Mouse (Mus musculus): ENCODE results near the gene Mroh3. TPM values are rescaled to one million over a fixed set of nuclear protein-coding genes. Genes with fewer than 3 reads are reported as not detected.
A peak's percentile ranks its signal among the peaks of the same experiment; 100 is the strongest.

Gene Mroh3
- total RNA-seq, 2 experiments from 2014 or later, result 1.2 to 1.8 TPM

DNA sequence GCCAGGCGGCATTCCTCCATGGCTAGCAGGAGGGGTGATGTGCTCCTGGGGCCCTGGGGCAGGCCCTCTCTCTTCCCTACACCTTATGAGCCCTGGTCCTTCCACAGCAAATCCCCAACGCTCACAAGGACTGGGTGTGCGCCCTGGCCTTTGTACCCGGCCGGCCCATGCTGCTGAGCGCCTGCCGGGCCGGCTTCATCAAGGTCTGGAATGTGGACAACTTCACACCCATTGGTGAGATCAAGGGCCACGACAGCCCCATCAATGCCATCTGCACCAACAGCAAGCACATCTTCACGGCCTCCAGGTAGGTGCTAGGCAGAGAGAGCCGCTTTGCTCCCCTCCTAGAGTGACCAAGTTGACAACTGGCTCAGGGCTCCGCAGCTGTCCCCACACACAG, 39.9 kb downstream of the Mroh3 start:
- Histone ChIP-seq H3K4me3 (no peak overlapping the region), H3K27ac (no peak overlapping the region)
- DNase-seq (ENCODE audit: extremely low spot score in 1 of 2, low spot score in 2 of 2), result no peak
- intact Hi-C loops (cut with DNase I), result no loop called here
- no peak for TF ChIP-seq CTCF (IDR thresholded peaks at IDR 0.05)

DNA sequence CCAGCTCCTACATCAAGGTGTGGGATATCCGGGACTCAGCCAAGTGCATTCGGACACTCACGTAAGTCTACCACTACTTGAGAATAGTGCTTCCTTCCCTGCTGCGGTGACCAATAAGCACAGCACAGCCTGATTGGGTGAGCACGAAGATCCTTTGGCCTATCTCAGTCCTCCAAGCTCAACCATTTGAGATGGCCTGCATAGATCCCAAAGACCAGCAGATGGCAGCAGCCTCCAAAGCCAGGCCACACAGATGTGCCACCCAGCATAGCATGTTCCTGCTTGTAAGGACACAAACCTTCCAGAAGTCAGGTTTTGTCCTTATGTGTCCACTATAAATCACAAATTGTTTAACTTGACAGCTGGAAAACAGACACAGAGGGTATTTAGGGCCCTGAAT, 42.5 kb downstream of the Mroh3 start:
- DNase-seq (ENCODE audit: extremely low spot score in 1 of 2, low spot score in 2 of 2), result peak; percentile 72 to 76
- TF ChIP-seq CTCF (IDR thresholded peaks at IDR 0.05), result peak; percentile 81
- intact Hi-C loops (cut with DNase I), result loop anchor here (1.0 to 2.0 kb wide), 2 partner anchors 42 to 289 kb away; partner anchors contain the start of gene Mroh3
- Histone ChIP-seq H3K4me3 (no peak overlapping the region), H3K27ac (no peak overlapping the region)

DNA sequence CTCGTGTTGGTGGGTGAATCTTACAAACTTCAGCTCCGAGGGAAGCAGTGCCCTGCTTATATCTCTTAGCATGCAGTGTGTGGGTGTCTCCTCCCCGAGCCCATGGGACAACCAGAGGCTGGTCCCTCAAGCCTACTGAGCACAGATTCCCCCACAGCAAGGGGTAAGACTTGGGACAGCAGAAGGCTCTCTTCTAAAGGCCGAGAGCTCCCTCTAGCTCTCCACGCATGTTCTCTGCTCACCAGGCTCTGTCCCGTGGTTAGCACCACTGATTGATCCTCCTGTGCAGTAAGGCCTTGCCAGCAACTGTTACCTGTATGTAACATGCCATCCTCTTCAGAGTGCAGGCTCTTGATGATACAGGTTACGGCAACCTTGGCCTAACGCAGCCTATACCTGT, 45.0 kb downstream of the Mroh3 start:
- H3K4me3 ChIP-seq, result no peak overlapping the region
- peak; percentile 63 for TF ChIP-seq CTCF (IDR thresholded peaks at IDR 0.05)
- DNase-seq (ENCODE audit: extremely low spot score in 1 of 2, low spot score in 2 of 2), result no peak
- H3K27ac ChIP-seq, result peak overlapping the region; percentile 32; the same call in 1 of the 2 replicates
- intact Hi-C loops (cut with DNase I), result loop anchor here (1.0 to 2.0 kb wide), 2 partner anchors 51 to 120 kb away; no protein-coding TSS in a partner anchor

DNA sequence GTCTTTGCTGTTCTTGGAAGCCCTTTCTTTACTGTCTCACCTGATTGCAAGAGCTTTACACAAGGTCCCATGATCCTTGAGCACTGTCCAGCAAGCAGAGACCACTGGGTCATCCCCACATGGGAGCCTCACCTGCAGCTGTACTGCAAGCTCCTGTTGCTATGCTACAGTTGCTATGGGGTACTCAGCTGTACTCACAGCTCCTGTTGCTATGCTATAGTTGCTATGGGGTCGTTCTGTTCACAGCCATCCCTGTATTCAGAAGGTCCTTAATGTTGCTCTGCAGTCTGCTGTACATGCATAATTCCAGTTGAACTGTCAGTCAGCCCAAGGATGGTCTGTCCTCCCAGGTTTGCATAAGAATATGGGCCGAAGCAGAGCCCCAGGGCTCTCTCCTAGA, 47.2 kb downstream of the Mroh3 start:
- TF ChIP-seq CTCF (IDR thresholded peaks at IDR 0.05), result no peak
- H3K4me3 ChIP-seq, result no peak overlapping the region
- H3K27ac ChIP-seq, result peak overlapping the region; percentile 19; the same call in 1 of the 2 replicates
- intact Hi-C loops (cut with DNase I), result no loop called here
- no peak for DNase-seq (ENCODE audit: extremely low spot score in 1 of 2, low spot score in 2 of 2)

DNA sequence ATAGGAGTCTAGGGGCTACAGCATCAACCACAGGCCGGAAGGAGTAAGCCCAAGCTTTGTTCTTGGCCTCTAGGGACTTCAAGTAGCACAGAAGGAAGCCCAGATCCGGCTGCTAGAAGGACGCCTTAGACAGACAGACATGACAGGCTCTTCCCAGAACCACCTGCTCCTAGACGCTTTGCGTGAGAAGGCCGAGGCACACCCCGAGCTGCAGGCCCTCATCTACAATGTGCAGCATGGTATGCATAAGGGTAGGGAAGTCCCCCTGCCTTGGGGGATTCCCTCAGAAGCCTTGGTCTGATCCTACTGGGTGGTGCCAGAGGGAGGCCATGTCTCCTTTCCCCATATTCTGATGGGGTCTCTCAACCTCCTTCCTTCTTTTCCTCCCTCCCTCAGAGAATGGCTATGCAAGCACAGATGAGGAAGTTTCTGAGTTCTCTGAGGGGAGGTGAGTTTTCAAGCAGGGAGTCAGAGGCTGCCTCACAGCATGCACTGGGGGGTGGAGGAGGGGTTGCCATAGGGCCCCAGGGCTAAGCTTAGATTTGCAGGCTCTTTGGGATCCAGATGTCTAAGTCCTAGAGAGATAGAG, 51.2 kb downstream of the Mroh3 start:
- intact Hi-C loops (cut with DNase I), result no loop called here
- Histone ChIP-seq H3K4me3 (no peak overlapping the region), H3K27ac (no peak overlapping the region)
- DNase-seq (ENCODE audit: extremely low spot score in 1 of 2, low spot score in 2 of 2), result no peak
- TF ChIP-seq CTCF (IDR thresholded peaks at IDR 0.05), result no peak

DNA sequence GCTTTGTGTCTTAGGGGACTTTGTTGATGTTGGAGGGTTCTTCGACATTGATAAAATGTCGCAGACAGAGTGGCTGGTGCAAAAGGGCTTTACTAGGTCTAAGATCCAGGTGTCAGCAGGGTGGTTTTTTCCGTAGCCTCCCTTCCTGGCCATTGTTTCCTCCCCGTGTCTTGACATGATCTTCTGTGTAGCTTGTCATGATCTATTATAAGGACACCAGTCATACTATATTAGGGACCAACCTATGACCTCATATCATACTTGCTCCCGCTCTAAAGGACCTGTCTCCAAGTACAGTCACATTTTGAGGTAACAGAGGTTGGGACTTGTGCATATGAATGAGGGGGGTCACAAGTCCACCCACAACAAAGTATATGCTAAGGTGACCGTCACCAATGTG, 51.7 kb downstream of the Mroh3 start:
- TF ChIP-seq CTCF (IDR thresholded peaks at IDR 0.05), result no peak
- DNase-seq (ENCODE audit: extremely low spot score in 1 of 2, low spot score in 2 of 2), result no peak
- no peak overlapping the region for H3K27ac ChIP-seq
- intact Hi-C loops (cut with DNase I), result no loop called here
- no peak overlapping the region for H3K4me3 ChIP-seq

DNA sequence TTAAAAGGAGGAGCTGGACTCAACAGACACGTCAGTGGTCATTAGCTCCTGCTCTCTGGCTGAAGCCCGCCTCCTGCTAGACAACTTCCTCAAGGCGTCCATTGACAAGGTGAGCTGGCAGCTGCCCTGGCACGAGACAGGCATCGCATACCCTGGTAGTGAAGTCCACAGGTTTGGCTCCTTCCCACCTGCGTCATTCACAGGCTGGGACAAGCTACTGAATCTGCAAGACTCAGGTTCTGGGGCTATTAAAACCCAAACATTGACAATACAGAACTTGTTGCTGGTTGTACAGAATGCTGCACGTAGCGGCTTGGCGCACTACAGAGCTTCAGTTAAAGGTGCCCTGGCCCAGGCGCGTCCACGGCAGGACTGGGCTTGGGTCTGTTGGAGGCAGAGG, 52.3 kb downstream of the Mroh3 start:
- no peak overlapping the region for H3K4me3 ChIP-seq
- TF ChIP-seq CTCF (IDR thresholded peaks at IDR 0.05), result no peak
- no peak overlapping the region for H3K27ac ChIP-seq
- intact Hi-C loops (cut with DNase I), result no loop called here
- no peak for DNase-seq (ENCODE audit: extremely low spot score in 1 of 2, low spot score in 2 of 2)

DNA sequence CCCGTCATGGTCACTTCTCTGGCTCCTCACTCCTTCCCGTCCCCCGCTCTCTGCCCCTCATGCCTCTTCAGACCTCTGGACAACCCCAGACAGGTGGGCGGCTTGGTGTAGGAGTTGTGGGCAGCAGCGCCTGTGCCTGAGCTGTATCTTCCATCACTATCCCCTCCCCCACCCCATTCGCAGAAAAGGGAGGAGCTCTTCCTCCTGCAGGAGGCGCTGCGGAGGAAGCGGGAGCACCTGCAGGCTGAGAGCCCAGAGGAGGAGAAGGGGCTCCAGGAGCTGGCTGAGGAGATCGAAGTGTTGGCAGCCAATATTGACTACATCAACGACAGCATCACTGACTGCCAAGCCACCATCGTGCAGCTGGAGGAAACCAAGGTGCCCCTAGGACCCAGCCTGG, 52.8 kb downstream of the Mroh3 start:
- peak; percentile 42 for TF ChIP-seq CTCF (IDR thresholded peaks at IDR 0.05)
- no peak overlapping the region for H3K4me3 ChIP-seq
- intact Hi-C loops (cut with DNase I), result no loop called here
- DNase-seq (ENCODE audit: extremely low spot score in 1 of 2, low spot score in 2 of 2), result no peak
- H3K27ac ChIP-seq, result no peak overlapping the region

DNA sequence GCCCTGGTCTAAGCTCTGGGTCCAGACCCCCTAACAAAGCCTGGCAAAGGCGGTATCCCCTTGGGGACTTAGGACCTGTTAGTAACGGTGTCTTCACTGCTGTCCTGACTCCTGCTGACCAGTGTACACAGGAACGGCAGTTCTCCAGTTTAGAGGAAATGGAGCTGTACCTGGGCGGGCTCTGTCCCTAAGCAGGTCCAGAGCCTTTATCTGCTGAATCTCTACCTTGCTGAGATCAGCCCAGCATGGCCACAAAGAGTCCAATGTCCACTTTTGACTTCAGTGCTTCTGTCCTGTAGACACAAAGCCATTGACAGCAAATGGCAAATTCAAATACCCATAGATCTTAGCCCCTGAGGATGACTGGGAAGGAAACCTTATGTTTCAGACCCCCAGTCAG, 55.7 kb downstream of the Mroh3 start:
- TF ChIP-seq CTCF (IDR thresholded peaks at IDR 0.05), result no peak
- no peak overlapping the region for H3K27ac ChIP-seq
- DNase-seq (ENCODE audit: extremely low spot score in 1 of 2, low spot score in 2 of 2), result no peak
- intact Hi-C loops (cut with DNase I), result no loop called here
- no peak overlapping the region for H3K4me3 ChIP-seq

DNA sequence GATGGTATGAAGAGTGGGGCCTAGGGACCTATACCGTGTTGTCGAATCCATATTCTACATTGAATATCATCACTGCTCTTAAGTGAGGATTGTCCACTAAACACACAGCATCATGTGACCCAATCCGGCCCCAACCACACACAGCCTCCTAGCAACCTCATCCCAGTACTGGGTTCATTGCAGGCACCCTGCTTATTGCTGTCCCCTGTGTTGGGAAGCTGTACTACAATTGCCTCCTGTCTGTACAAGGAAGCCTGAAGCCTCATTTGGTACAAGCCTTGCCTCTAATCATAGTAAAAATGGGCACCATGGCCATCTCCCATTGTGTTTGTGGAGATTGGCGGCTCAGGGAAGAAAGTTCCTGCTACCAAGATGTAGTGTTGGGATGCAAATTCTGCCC, 56.3 kb downstream of the Mroh3 start:
- intact Hi-C loops (cut with DNase I), result no loop called here
- Histone ChIP-seq H3K27ac (no peak overlapping the region), H3K4me3 (no peak overlapping the region)
- peak; percentile 18; the same call in 1 of the 2 replicates for TF ChIP-seq CTCF (IDR thresholded peaks at IDR 0.05)
- no peak for DNase-seq (ENCODE audit: extremely low spot score in 1 of 2, low spot score in 2 of 2)

DNA sequence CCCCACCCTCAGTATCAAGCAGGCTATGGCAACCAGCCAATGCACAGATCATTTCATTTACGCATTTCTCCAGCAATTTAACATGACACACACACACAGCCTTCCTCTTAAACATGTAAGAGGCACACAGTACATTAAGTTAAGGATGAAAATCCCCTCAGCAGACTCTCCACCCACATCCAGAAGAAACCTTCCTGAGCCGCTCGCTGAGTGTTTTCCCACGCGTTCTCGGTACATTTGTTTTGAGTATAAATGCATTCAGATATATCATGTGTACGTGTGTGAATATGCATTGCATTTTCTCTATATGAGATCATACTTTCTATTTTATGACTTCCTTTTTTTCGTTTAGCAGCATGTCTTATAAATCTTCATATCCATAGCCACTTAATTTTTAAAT, 61.3 kb downstream of the Mroh3 start:
- Histone ChIP-seq H3K27ac (peak overlapping the region; percentile 63), H3K4me3 (no peak overlapping the region)
- TF ChIP-seq CTCF (IDR thresholded peaks at IDR 0.05), result no peak
- intact Hi-C loops (cut with DNase I), result no loop called here
- no peak for DNase-seq (ENCODE audit: extremely low spot score in 1 of 2, low spot score in 2 of 2)

DNA sequence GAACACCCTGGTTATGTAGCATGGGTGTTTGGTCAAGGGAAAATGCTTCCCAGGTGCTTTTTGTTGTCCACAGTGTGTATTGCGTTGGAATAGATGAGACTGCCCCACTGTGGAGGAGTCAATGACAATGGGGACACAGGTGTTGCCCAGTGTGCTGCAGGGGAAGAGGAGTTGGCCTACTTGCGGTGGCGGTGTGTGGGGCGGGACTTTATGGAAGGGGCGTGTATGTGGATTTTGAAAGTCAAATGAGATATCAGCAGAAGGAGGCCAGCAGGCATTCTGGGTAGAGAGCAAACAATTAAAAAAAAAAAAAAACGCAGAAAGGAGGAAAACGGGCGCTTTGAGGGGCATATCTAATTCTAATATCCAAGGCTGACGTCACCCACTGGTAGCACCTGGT, 62.9 kb downstream of the Mroh3 start:
- Histone ChIP-seq H3K4me3 (no peak overlapping the region), H3K27ac (peak overlapping the region; percentile 44; the same call in 1 of the 2 replicates)
- intact Hi-C loops (cut with DNase I), result no loop called here
- no peak for TF ChIP-seq CTCF (IDR thresholded peaks at IDR 0.05)
- DNase-seq (ENCODE audit: extremely low spot score in 1 of 2, low spot score in 2 of 2), result no peak

DNA sequence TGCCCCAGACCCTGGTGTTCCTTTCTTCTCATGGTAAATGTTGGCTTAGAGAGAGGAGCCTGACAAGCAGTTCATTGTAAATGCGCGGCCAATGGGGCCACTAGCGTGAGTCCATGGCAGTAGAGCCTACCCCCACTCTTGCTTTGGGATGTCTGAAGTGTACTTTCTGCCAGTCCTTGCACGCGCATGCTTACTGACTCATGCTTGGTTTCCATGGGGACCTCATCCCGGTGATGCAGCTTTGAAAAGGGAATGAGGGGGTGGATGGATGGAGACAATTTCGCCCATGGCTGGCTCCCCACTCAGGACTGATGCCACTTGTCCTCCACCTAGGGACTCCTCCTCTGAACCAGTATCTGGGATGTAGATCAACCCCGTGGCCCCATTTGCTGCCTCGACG, 69.1 kb downstream of the Mroh3 start:
- peak; percentile 73 to 76 for DNase-seq (ENCODE audit: extremely low spot score in 1 of 2, low spot score in 2 of 2)
- H3K27ac ChIP-seq, result peak overlapping the region; percentile 97
- no peak overlapping the region for H3K4me3 ChIP-seq
- intact Hi-C loops (cut with DNase I), result no loop called here
- TF ChIP-seq CTCF (IDR thresholded peaks at IDR 0.05), result no peak

Data from left cerebral cortex, adult 2 months (tissue).